Mouse (Mus musculus) CD4-positive helper T cell, adult 2 months (primary cell): ENCODE data around the gene Ankrd63.

ENCODE experiments used
- DNase-seq: peaks from one replicate; pipeline ENCODE4 v3.0.0-alpha.2; 2012; ENCODE audit warnings: low read depth, missing footprints, low spot score

The Ankrd63 gene

GRCm38 (mm10) chr2:118693370-118693966, 10.3 kb downstream of the Ankrd63 start:
- DNase-seq = no peak

- no peak for DNase-seq
These were observed 13.9 kb downstream of the Ankrd63 start for GRCm38 (mm10) chr2:118689875-118690274.

GRCm38 (mm10) chr2:118687791-118688190, 16.0 kb downstream of the Ankrd63 start:
- no peak for DNase-seq

- no peak for DNase-seq
These were observed 17.1 kb downstream of the Ankrd63 start for GRCm38 (mm10) chr2:118686693-118687092.

GRCm38 (mm10) chr2:118685088-118685487, 18.7 kb downstream of the Ankrd63 start:
- DNase-seq = no peak

- DNase-seq = no peak
These were observed 21.1 kb downstream of the Ankrd63 start for GRCm38 (mm10) chr2:118682544-118683260.

- DNase-seq = no peak
These were observed 22.8 kb downstream of the Ankrd63 start for GRCm38 (mm10) chr2:118680926-118681325.

- DNase-seq = no peak
These were observed 24.2 kb downstream of the Ankrd63 start for GRCm38 (mm10) chr2:118679577-118679976.

GRCm38 (mm10) chr2:118677817-118678216, 25.9 kb downstream of the Ankrd63 start:
- no peak for DNase-seq

GRCm38 (mm10) chr2:118676839-118677741, 26.7 kb downstream of the Ankrd63 start:
- DNase-seq = peak; percentile 38

- DNase-seq = no peak
These were observed 29.3 kb downstream of the Ankrd63 start for GRCm38 (mm10) chr2:118674500-118674899.

GRCm38 (mm10) chr2:118673686-118674465, 29.9 kb downstream of the Ankrd63 start:
- no peak for DNase-seq

GRCm38 (mm10) chr2:118671728-118672127, 32.0 kb downstream of the Ankrd63 start:
- DNase-seq = no peak

GRCm38 (mm10) chr2:118669785-118670184, 34.0 kb downstream of the Ankrd63 start:
- DNase-seq = no peak

GRCm38 (mm10) chr2:118669245-118669644, 34.5 kb downstream of the Ankrd63 start:
- no peak for DNase-seq

- DNase-seq = no peak
These were observed 36.6 kb downstream of the Ankrd63 start for GRCm38 (mm10) chr2:118667181-118667580.

GRCm38 (mm10) chr2:118665616-118666015, 38.1 kb downstream of the Ankrd63 start:
- DNase-seq = no peak

GRCm38 (mm10) chr2:118664975-118665516, 38.7 kb downstream of the Ankrd63 start:
- DNase-seq = no peak

GRCm38 (mm10) chr2:118663804-118664766, 39.7 kb downstream of the Ankrd63 start:
- no peak for DNase-seq
